Mouse (Mus musculus) embryonic fibroblast, embryonic 13.5 days (primary cell): ENCODE measurements around the gene Aldh1l2. TPM values are rescaled to one million over a fixed set of nuclear protein-coding genes. Genes with fewer than 3 reads are reported as not detected.
"Not testable (repeated sequence)": the region's sequence is repeated elsewhere in the genome, so short reads cannot be mapped to it uniquely, and the experiment has no call there.

ENCODE experiments used
- H3K27ac ChIP-seq: 2 replicates; pipeline ENCODE4 v1.5.1; 2012; ENCODE audit warnings: low read length, control low read depth, inconsistent platforms; ENCODE audit not compliant: insufficient read depth
- H3K4me1 ChIP-seq: 2 replicates; pipeline ENCODE4 v1.6.1; 2011; ENCODE audit warnings: low read length; ENCODE audit not compliant: control insufficient read depth, insufficient read depth
- H3K4me3 ChIP-seq: 2 replicates; pipeline ENCODE4 v1.5.1; 2011; ENCODE audit warnings: mild to moderate bottlenecking, control low read depth, low read length; ENCODE audit not compliant: insufficient read depth
- CTCF ChIP-seq: IDR thresholded peaks from 2 replicates; pipeline ENCODE4 v1.5.1; 2011; ENCODE audit warnings: mild to moderate bottlenecking, control low read depth, low read length, moderate library complexity, borderline replicate concordance; ENCODE audit not compliant: insufficient read depth
- POLR2A ChIP-seq: IDR thresholded peaks from 2 replicates; pipeline ENCODE4 v1.6.1; 2011; ENCODE audit warnings: low read depth, mild to moderate bottlenecking, control low read depth, low read length, moderate library complexity
- polyA plus RNA-seq: library from polyadenylated mRNA; stranded (reverse); fragments of >200 nt; gene quantifications from 2 replicates; pipeline ENCODE4 v1.2.4, GENCODE M21; 2011; ENCODE audit warnings: low read depth; ENCODE audit not compliant: missing spikeins, insufficient read length

Aldh1l2 gene
- polyA plus RNA-seq, 1 experiment: 113 TPM

- TF ChIP-seq POLR2A: no peak
- no peak for TF ChIP-seq CTCF
- H3K4me3 ChIP-seq: no peak overlapping the region
- no peak overlapping the region for H3K27ac ChIP-seq
- H3K4me1 ChIP-seq: no peaks in the 10 kb centered on the region
Measured at GRCm38 (mm10) chr10:83536436-83536835, 2.5 kb upstream of the Aldh1l2 start.

GRCm38 (mm10) chr10:83533258-83533909, 556 bp downstream of the Aldh1l2 start:
- TF ChIP-seq CTCF (no peak), POLR2A (peak; percentile 82)
- Histone ChIP-seq H3K27ac (peak overlapping the region; percentile 59), H3K4me1 (no peaks in the 10 kb centered on the region), H3K4me3 (peak overlapping the region; percentile 68)

DNA sequence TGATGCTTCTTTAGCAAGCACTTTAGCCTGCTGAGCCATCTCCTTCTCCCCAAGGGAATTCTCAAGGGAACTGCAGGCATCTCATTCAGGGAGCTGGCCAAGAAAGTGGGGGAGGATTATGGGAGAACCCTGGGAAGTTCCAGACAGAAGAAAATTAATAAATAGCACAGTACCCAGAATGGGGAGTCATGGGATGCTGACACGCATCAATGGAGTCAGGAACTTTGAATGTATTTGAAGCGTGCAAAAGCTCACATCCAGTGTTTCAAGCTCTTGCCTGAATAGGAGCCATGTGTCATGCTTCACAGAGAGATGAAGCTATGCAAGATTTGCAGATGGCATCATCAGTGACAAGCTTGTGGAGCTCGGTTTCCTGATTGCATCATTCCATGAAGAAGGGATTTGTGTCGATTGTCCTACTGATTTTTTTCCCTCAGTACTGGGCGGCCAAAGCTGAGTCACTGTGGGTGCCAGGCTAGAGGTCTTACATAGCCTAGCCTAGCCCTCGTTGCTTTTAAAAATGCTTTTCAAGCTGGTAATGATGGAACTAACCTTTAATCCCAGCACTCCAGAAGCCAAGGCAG, 3.5 kb downstream of the Aldh1l2 start:
- H3K4me1 ChIP-seq: no peaks in the 10 kb centered on the region
- H3K4me3 ChIP-seq: no peak overlapping the region
- TF ChIP-seq POLR2A: no peak
- TF ChIP-seq CTCF: no peak
- H3K27ac ChIP-seq: no peak overlapping the region

DNA sequence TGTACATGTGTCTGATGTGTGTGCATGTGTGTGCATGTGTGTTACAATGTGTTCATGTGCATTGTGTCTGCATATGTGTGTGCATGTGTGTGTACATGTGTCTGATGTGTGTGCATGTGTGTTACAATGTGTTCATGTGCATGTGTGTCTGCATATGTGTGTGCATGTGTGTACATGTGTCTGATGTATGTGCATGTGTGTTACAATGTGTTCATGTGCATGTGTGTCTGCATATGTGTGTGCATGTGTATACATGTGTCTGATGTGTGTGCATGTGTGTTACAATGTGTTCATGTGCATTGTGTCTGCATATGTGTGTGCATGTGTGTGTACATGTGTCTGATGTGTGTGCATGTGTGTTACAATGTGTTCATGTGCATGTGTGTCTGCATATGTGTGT, 9.7 kb downstream of the Aldh1l2 start:
- not testable (repeated sequence) for H3K4me1 ChIP-seq, H3K27ac ChIP-seq, H3K4me3 ChIP-seq

- H3K4me3 ChIP-seq: no peak overlapping the region
- TF ChIP-seq POLR2A (no peak), CTCF (no peak)
Measured at GRCm38 (mm10) chr10:83520990-83521389, 12.9 kb downstream of the Aldh1l2 start.

GRCm38 (mm10) chr10:83513736-83514135, 20.2 kb downstream of the Aldh1l2 start:
- no peak for TF ChIP-seq POLR2A
- TF ChIP-seq CTCF: no peak
- Histone ChIP-seq H3K4me3 (no peak overlapping the region), H3K27ac (no peak overlapping the region)

More at GRCm38 (mm10) chr10:83520990-83521389, 12.9 kb downstream of the Aldh1l2 start:
- Histone ChIP-seq H3K27ac (no peak overlapping the region), H3K4me1 (no peaks in the 10 kb centered on the region)

DNA sequence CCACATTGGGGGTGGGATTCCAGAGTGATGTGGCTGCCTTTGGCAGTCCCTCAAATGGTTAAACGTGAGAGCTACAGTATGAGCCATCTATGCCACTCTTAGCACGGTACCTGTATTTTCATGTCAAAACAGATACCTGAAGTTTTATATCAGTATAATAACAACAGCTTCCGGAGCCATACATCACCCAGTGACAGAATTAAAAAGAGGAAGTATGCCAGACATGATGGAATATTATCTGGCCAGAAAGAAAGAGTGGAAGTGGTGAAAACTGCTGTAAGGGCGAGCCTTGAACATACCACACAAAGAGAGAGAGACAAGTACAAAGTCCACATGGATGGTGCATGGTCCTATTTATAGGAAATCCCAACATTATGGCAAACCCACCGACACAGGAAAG, 22.6 kb downstream of the Aldh1l2 start:
- no peak overlapping the region for H3K4me3 ChIP-seq
- no peak overlapping the region for H3K27ac ChIP-seq
- TF ChIP-seq CTCF: no peak
- TF ChIP-seq POLR2A: no peak
- H3K4me1 ChIP-seq: no peaks in the 10 kb centered on the region

More at GRCm38 (mm10) chr10:83513736-83514135, 20.2 kb downstream of the Aldh1l2 start:
- no peaks in the 10 kb centered on the region for H3K4me1 ChIP-seq

DNA sequence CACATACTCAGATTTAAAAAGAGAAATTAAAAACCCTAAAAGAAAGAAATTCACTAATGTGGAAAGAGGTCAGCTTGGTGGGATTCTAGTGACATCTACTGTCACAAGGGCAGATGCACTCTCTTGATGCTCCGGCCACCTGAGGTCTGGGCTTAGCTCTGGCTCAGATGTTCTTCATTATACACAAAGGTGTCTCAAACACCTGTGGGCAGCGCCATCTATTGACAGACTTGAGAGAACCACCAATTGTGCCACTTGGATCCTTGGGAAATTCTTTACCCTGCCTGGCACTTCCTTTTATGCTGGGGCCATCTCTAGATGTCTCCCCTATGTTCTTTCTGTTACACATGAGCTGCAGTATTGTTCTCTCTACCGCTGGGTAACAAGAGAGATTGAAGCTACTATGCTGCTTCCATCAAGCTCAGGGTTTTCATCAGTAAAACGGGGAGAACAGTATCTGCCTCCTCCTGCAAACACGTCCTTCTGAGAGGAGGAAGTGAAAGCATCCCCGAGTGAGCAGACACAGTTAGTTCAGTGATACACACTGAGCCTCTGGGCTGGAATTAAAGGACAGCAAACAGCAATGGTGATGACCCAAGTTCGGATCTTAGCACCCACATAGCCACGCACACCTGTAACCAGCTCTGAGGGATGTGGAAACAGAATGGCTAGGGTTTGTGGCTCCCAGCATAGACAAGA, 24.8 kb downstream of the Aldh1l2 start:
- H3K4me1 ChIP-seq: no peaks in the 10 kb centered on the region
- no peak overlapping the region for H3K4me3 ChIP-seq
- no peak overlapping the region for H3K27ac ChIP-seq
- TF ChIP-seq POLR2A: no peak
- TF ChIP-seq CTCF: no peak

DNA sequence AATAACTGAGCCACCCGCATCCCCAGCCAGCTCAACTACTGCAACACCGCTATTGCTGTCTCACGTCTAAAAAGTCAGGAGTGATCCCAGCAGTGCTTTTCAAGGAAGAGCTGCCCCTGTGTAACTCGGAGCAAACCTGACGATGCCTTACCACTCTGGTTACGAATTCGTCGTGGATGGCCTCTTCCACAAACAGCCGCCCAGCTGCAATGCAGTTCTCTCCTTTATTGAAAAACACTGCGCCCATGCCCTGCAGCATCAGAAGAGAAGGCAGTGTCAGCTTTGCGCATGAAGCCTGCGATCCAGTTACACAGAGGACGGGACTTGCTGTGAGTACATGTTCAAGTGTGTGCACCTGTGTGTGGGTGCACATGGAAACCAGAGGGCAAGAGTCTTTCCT, 36.6 kb downstream of the Aldh1l2 start:
- no peaks in the 10 kb centered on the region for H3K4me1 ChIP-seq
- H3K4me3 ChIP-seq: no peak overlapping the region
- no peak for TF ChIP-seq CTCF
- no peak for TF ChIP-seq POLR2A
- no peak overlapping the region for H3K27ac ChIP-seq

DNA sequence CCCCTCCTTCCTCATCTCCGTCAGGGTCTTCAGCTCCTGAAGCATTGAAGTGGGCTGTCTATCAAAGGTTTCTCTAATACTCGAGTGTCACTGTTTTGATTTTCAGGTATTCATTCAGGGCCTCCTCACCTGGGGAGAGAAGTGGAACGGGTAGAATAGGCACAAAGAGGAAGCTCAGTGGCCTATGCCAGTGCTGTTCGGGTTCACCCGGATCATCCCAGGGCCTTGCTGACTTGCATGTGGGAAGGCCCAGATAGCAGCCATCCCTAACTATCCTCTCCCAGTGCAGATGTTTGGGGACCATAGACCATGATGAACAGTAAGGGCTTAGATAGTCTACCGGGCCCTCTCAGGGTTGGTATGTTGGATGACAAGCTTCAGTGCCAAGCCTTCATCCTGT, 43.4 kb downstream of the Aldh1l2 start:
- Histone ChIP-seq H3K4me1 (no peaks in the 10 kb centered on the region), H3K27ac (no peak overlapping the region), H3K4me3 (no peak overlapping the region)
- TF ChIP-seq CTCF (no peak), POLR2A (no peak)
